Mouse (Mus musculus): ENCODE results near the gene Map7d3.
A peak's percentile ranks its signal among the peaks of the same experiment; 100 is the strongest.

The Map7d3 gene

GRCm38 (mm10) chrX:56821765-56822603 lies at the start of gene Map7d3:
Gene Map7d3, minus strand, starts transcription at chrX:56822326.
- no peak for DNase-seq (ENCODE audit: extremely low spot score, low read depth, low spot score)

- no peak for DNase-seq (ENCODE audit: extremely low spot score, low read depth, low spot score)
Measured at GRCm38 (mm10) chrX:56869863-56870262, 47.7 kb upstream of the Map7d3 start, which contains the start of gene Adgrg4. Gene Adgrg4, plus strand, starts transcription at chrX:56870163.

GRCm38 (mm10) chrX:56841255-56841654 lies 19.1 kb upstream of the Map7d3 start:
- no peak for DNase-seq (ENCODE audit: extremely low spot score, low read depth, low spot score)

- DNase-seq (ENCODE audit: extremely low spot score, low read depth, low spot score) = peak; percentile 6
Measured at GRCm38 (mm10) chrX:56839369-56839768, 17.2 kb upstream of the Map7d3 start.

- no peak for DNase-seq (ENCODE audit: extremely low spot score, low read depth, low spot score)
Measured at GRCm38 (mm10) chrX:56835842-56836241, 13.7 kb upstream of the Map7d3 start.

GRCm38 (mm10) chrX:56827492-56827891 lies 5.4 kb upstream of the Map7d3 start:
- no peak for DNase-seq (ENCODE audit: extremely low spot score, low read depth, low spot score)

GRCm38 (mm10) chrX:56791268-56791667 lies 30.9 kb downstream of the Map7d3 start:
- DNase-seq (ENCODE audit: extremely low spot score, low read depth, low spot score) = no peak

GRCm38 (mm10) chrX:56790591-56790990 lies 31.5 kb downstream of the Map7d3 start:
- DNase-seq (ENCODE audit: extremely low spot score, low read depth, low spot score) = no peak

- DNase-seq (ENCODE audit: extremely low spot score, low read depth, low spot score) = no peak
Measured at GRCm38 (mm10) chrX:56787486-56787885, 34.6 kb downstream of the Map7d3 start.

- no peak for DNase-seq (ENCODE audit: extremely low spot score, low read depth, low spot score)
Measured at GRCm38 (mm10) chrX:56786281-56787061, 35.7 kb downstream of the Map7d3 start.

- no peak for DNase-seq (ENCODE audit: extremely low spot score, low read depth, low spot score)
Measured at GRCm38 (mm10) chrX:56773329-56773728, 48.8 kb downstream of the Map7d3 start.

- DNase-seq (ENCODE audit: extremely low spot score, low read depth, low spot score) = no peak
Measured at GRCm38 (mm10) chrX:56771751-56772150, 50.4 kb downstream of the Map7d3 start.

- DNase-seq (ENCODE audit: extremely low spot score, low read depth, low spot score) = no peak
Measured at GRCm38 (mm10) chrX:56769838-56770237, 52.3 kb downstream of the Map7d3 start.

GRCm38 (mm10) chrX:56760257-56760760 lies 61.8 kb downstream of the Map7d3 start:
- DNase-seq (ENCODE audit: extremely low spot score, low read depth, low spot score) = no peak

GRCm38 (mm10) chrX:56756352-56756751 lies 65.8 kb downstream of the Map7d3 start:
- no peak for DNase-seq (ENCODE audit: extremely low spot score, low read depth, low spot score)

- no peak for DNase-seq (ENCODE audit: extremely low spot score, low read depth, low spot score)
Measured at GRCm38 (mm10) chrX:56755646-56756045, 66.5 kb downstream of the Map7d3 start.

- DNase-seq (ENCODE audit: extremely low spot score, low read depth, low spot score) = no peak
Measured at GRCm38 (mm10) chrX:56753317-56754289, 68.5 kb downstream of the Map7d3 start.

- DNase-seq (ENCODE audit: extremely low spot score, low read depth, low spot score) = no peak
Measured at GRCm38 (mm10) chrX:56752144-56752543, 70.0 kb downstream of the Map7d3 start.

GRCm38 (mm10) chrX:56751536-56751935 lies 70.6 kb downstream of the Map7d3 start:
- DNase-seq (ENCODE audit: extremely low spot score, low read depth, low spot score) = no peak

Measured in hindlimb bud, embryonic 11.5 days (tissue).